In genomic region chr4:24898636-24899035, GRCm38 (mm10) we compare ENCODE assay signal across 8 mouse cellular contexts. TPM values are rescaled to one million over a fixed set of nuclear protein-coding genes. Genes with fewer than 3 reads are reported as not detected.
A peak's percentile ranks its signal among the peaks of the same experiment; 100 is the strongest.
DNase-seq lines count a peak whose midpoint lies in the region; ATAC-seq and TF ChIP-seq lines count a peak whose summit lies in the region.

No protein-coding gene starts in this region.

- H3K36me3 ChIP-seq in heart, adult 2 months (ENCODE audit: control insufficient read depth, insufficient read depth, low read length), result peaks cover 8% of the 10 kb centered on the region
- H3K36me3 ChIP-seq in neural tube, embryonic 13.5 days, result peaks cover 28% of the 10 kb centered on the region

- intact Hi-C loops in heart, adult 2 months (cut with DNase I), result loop anchor here (5.0 to 10.0 kb wide), 4 partner anchors 69 to 1436 kb away; partner anchors contain the start of genes Gpr63, Mms22l and Ufl1
- intact Hi-C loops in heart, postnatal 25 days (cut with DNase I), result loop anchor here (10.0 kb wide), 2 partner anchors 386 to 404 kb away; partner anchors contain the start of genes Mms22l and Ufl1

- H3K4me3 ChIP-seq in heart, adult 2 months, result peak overlapping the region; percentile 97
- peak overlapping the region; percentile 77 for H3K4me3 ChIP-seq in embryonic fibroblast, embryonic 13.5 days (ENCODE audit: insufficient read depth, low read length)
- peak overlapping the region; percentile 58 for H3K4me3 ChIP-seq in neural tube, embryonic 13.5 days

- TF ChIP-seq CTCF in heart, adult 2 months (IDR thresholded peaks at IDR 0.05), result no peak
- TF ChIP-seq CTCF in embryonic fibroblast, embryonic 13.5 days (IDR thresholded peaks at IDR 0.05; ENCODE audit: borderline replicate concordance, insufficient read depth, low read length), result no peak

- TF ChIP-seq EP300 in heart, adult 2 months (IDR thresholded peaks at IDR 0.05; ENCODE audit: insufficient read depth, low read depth, low read length), result no peak

- peak; percentile 28; the same call in 1 of the 2 replicates for ATAC-seq in neural tube, embryonic 13.5 days (ENCODE audit: low read depth)

- H3K9me3 ChIP-seq in neural tube, embryonic 13.5 days, result no peaks in the 10 kb centered on the region

- peak overlapping the region; percentile 75 for H3K9ac ChIP-seq in heart, adult 2 months (ENCODE audit: low read depth, low read length)
- H3K9ac ChIP-seq in neural tube, embryonic 13.5 days, result peak overlapping the region; percentile 77

- no peaks in the 10 kb centered on the region for H3K79me2 ChIP-seq in heart, adult 2 months (replicated peaks; ENCODE audit: control insufficient read depth, insufficient read depth, low read length)

- peak overlapping the region; percentile 68 for H3K4me2 ChIP-seq in neural tube, embryonic 13.5 days

- WGBS in heart, adult 2 months, result 16% methylated on average over 8 of the region's 8 CpGs
- WGBS in neural tube, embryonic 13.5 days, result 22% methylated on average over 8 of the region's 8 CpGs

- no peaks in the 10 kb centered on the region for H3K27me3 ChIP-seq in heart, adult 2 months (ENCODE audit: control insufficient read depth, insufficient read depth, low read length)
- H3K27me3 ChIP-seq in neural tube, embryonic 13.5 days, result no peaks in the 10 kb centered on the region

- no peak for TF ChIP-seq POLR2A in heart, adult 2 months (IDR thresholded peaks at IDR 0.05; ENCODE audit: insufficient read depth, low read depth, low read length)
- no peak for TF ChIP-seq POLR2A in embryonic fibroblast, embryonic 13.5 days (IDR thresholded peaks at IDR 0.05; ENCODE audit: low read depth, low read length)

- peak overlapping the region; percentile 86 for H3K27ac ChIP-seq in heart, adult 2 months
- H3K27ac ChIP-seq in embryonic fibroblast, embryonic 13.5 days (ENCODE audit: insufficient read depth, low read length), result no peak overlapping the region
- no peak overlapping the region for H3K27ac ChIP-seq in neural tube, embryonic 13.5 days (replicated peaks)

- DNase-seq in heart, adult 2 months, result no peak
- DNase-seq in heart, postnatal 25 days (ENCODE audit: low spot score), result no peak
- peak; percentile 19 for DNase-seq in CD4-positive helper T cell, adult 2 months (ENCODE audit: low read depth, low spot score)
- peak; percentile 7 for DNase-seq in kidney, postnatal 14 days
- DNase-seq in right cerebral cortex, adult 2 months (ENCODE audit: low spot score in 2 of 2), result no peak
- DNase-seq in right cerebral cortex, postnatal 36 days (ENCODE audit: low spot score in 2 of 2), result no peak

- peaks cover 2% of the 10 kb centered on the region for H3K4me1 ChIP-seq in heart, adult 2 months (ENCODE audit: control insufficient read depth, insufficient read depth, low read length)
- peaks cover 3% of the 10 kb centered on the region for H3K4me1 ChIP-seq in embryonic fibroblast, embryonic 13.5 days (ENCODE audit: control insufficient read depth, insufficient read depth, low read length)
- H3K4me1 ChIP-seq in neural tube, embryonic 13.5 days (replicated peaks), result peaks cover 12% of the 10 kb centered on the region

RNA-seq across cellular contexts. Expression of gene Ndufaf4, which starts 0.8 kb away (rescaled TPM):
- total RNA-seq in heart, adult 2 months (2021), result 10 to 100 TPM; 73.2 to 79.2 TPM
- 7.5 and 17.5 TPM in 2 replicates for polyA plus RNA-seq in heart, adult 2 months (2012; rRNA removed)
- total RNA-seq in heart, postnatal 25 days (2021), result 10 to 100 TPM; 67.2 to 74.2 TPM
- 16.9 and 23.0 TPM in 2 replicates for polyA plus RNA-seq in embryonic fibroblast, embryonic 13.5 days (2011; ENCODE audit: insufficient read length, low read depth, missing spikeins)
- 63.0 and 67.0 TPM in 2 replicates for polyA plus RNA-seq in neural tube, embryonic 13.5 days (2015; fragmentation: Nextera tagmentation; extraction: Ambion mirVana)

RNA-seq across cellular contexts. Expression of gene Klhl32, which starts 47.7 kb away (rescaled TPM):
- 1 to 10 TPM in 1 of 2 experiments, under 1 TPM in 1; 0.91 to 1.5 TPM for total RNA-seq in heart, adult 2 months (2021)
- 2.1 and 3.0 TPM in 2 replicates for polyA plus RNA-seq in heart, adult 2 months (2012; rRNA removed)
- total RNA-seq in heart, postnatal 25 days (2021), result 1 to 10 TPM in 1 of 2 experiments, under 1 TPM in 1; 0.73 to 1.2 TPM
- polyA plus RNA-seq in embryonic fibroblast, embryonic 13.5 days (2011; ENCODE audit: insufficient read length, low read depth, missing spikeins), result 0.51 TPM in 1 of 2 replicates, not detected in the other
- polyA plus RNA-seq in neural tube, embryonic 13.5 days (2015; fragmentation: Nextera tagmentation; extraction: Ambion mirVana), result 23.5 and 24.3 TPM in 2 replicates

Comparison
In these comparisons a context has a peak if more than half of its experiments do, and no peak if none do; other contexts are left out.
1. DNase-seq: peak in CD4-positive helper T cell, adult 2 months (single experiment) and kidney, postnatal 14 days (single experiment); none in heart, adult 2 months (0 of 2), heart, postnatal 25 days (single experiment), right cerebral cortex, adult 2 months (0 of 2) and right cerebral cortex, postnatal 36 days (0 of 2).
2. Peak in every context shown above with its lines, with median percentiles within 50 percentile points of each other: H3K4me3 ChIP-seq.